Mouse (Mus musculus): ENCODE results near the gene Cdc42ep3.

Cdc42ep3 gene

DNA sequence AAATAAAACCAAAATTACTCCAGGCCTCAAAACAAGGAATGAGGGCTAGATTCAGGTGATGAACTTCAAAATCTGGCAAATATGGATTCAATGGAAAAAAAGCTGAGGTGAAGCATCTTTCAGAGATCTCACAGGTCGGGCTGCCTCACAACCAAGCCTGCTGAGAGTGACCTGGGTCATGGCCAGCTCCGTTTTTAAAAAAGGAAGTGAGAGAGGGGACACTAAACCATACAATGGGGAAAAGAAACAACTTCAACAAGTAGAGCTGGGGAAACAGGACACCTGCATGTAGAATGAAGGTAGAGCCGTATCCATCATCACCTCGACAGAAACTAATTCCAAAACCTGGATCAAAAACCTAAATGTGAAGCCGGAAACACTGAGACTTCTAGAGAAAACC lies 63.2 kb downstream of the Cdc42ep3 start:
- no peak for DNase-seq (ENCODE audit: extremely low read depth, low read depth)

DNA sequence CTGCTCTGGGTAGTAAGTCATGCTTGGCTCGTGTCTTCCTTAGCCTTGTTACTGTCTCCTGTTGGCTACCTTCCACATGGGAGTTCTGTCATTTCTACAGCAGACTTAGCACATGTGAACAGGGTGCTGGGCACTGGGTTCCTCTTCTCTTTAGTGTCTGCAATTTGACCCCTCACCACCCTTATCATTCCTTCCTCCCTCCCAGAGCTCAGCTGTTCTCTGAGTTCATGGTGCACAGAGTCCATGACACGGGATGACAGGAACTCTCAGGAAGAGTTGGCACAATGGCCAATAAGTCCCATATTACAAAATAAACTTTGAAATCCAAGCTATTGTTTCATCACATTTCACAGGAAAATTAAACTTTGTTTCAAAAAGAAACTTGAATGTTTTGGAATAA lies 64.2 kb downstream of the Cdc42ep3 start:
- DNase-seq (ENCODE audit: extremely low read depth, low read depth), result no peak

DNA sequence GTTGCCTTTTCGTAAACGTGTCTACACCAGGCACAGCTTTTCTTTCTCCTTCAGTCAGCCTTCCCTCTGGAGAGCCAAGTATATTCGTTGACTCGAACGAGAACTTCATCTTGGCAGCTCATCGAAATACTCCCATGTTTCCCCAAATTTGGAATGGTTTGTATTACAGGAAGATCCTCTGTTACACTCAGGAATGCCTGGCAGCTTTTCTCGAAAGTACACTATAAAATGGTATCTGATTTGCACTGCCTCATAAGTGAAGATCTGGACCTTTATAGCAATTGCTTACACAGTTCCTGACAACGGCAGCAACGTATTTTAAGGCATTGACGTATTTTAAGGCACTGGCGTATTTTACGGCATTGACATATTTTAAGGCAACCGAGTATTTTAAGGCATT lies 67.6 kb downstream of the Cdc42ep3 start:
- DNase-seq (ENCODE audit: extremely low read depth, low read depth), result no peak

DNA sequence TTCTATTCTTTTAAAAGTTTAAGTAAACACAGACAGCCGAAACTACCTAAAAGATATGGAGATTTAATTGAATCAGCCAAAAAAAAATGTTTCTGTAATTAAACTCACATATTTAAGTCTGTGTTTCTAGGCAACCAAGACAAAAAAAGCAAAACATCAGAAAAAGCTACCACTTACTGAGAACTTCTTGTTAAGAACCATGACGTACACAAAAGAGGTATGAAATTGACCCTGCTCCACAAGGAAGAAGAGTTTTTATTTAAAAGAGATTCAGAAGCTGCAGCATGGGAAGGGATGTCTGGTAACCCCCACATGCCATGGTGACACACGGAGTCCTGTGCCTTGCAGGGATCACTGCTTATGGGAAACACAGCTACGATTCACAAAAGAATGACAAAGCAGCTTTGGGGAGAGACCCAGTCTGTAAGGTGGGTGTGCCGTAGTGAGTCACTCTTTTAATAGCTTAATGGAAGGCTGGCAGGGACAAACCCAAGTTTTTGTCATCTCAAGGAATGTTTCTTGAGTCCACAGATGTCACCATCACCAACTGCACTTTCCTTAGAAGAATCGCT lies 69.8 kb downstream of the Cdc42ep3 start:
- no peak for DNase-seq (ENCODE audit: extremely low read depth, low read depth)

All from MEL-GATA-1-ER (cell line).